Mouse (Mus musculus) retina, adult 2 months (tissue): ENCODE data around the gene Meltf.
A peak's percentile ranks its signal among the peaks of the same experiment; 100 is the strongest.

ENCODE experiments used
- DNase-seq: peaks from one replicate; pipeline ENCODE4 v3.0.0-alpha.2; 2012; ENCODE audit warnings: low read depth, low spot score

Gene Meltf

GRCm38 (mm10) chr16:31878573-31879257 is at the start of gene Meltf:
TSS of gene Meltf (plus strand) at chr16:31878810.
- DNase-seq, result peak; percentile 15

DNA sequence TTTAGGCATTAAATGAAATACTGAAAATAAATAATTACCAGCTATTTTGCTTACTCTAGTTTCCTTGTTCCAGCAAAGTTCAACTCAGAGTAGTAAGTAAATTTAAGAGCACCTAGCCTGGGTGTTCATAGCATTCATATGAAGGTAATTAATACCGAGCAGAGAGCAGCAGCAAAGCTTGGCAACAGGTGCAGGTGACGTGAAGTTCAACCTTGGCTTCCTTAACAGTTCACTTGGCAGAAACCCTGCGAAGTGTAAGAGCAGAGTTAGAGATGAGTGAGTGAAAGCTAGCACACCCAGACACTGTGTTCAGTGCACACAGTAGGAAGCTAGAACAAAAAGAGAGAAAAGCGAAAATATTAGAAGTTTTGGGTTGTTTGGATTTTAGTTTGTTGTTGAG is 47.9 kb upstream of the Meltf start:
- DNase-seq, result no peak

DNA sequence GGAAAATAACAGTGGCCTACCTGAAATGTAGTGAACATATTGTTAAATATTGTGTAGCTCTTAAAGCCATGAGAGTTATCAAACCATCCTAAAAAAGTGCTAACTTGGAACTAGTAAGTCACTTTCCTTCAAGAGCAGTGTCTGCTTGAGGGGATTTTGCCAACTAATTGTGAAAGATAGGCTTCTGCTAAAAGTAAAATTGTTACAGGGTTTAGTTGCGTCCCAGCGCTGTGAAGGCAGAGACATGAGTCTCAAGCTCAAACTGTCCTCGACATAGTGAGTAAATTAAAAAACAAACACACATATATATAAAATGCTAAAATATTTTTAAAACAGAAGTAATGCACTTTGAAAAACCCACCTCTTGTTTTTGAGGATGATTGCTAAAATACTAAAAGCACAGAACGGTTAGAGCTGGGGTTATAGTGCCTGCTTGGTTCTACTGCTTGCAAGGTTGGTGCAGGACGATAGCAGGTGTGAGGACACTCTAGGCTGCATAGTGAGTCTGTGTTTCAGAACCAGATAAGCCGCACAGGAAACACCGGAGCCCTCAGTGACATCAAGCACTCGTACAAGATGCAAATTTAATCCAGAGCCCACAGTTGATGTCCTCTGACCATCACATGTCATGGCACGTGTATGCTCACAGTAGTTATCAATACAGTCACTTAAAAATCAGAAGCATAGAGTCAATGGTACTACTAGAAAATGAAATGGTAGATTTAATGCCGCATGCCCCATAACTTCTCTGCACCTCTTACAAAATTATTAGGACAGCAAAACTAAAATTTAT is 45.8 kb upstream of the Meltf start:
- DNase-seq, result no peak

DNA sequence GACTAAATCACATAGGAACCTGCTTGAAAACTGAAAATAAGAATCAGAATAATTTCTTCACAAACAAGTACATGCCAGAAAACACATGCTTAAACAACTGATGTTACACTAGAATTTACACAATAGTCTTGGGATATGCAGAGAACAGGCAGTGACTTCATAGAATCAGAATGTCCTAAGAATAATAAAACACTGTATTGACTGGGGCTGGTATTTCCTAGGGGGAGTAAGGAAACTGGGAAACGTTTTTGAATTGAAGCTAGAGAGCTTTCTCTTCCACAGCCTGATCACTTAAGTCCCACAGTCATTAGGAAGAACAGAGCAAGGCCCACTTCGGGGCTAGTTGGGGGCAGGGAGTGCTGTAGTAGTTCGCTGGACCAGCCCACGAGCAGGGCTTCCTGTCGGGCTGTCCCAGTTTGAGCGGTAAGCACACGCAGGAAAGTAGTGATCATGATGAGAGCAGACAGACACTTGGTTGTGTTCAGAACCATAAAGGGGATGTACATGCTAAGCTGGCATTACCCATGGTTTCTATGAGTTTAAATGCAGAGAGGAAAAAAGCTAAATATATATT is 44.5 kb upstream of the Meltf start:
- DNase-seq, result no peak

GRCm38 (mm10) chr16:31834662-31835318 is 43.8 kb upstream of the Meltf start:
- DNase-seq, result no peak

GRCm38 (mm10) chr16:31837362-31837761 is 41.2 kb upstream of the Meltf start:
- DNase-seq, result no peak

DNA sequence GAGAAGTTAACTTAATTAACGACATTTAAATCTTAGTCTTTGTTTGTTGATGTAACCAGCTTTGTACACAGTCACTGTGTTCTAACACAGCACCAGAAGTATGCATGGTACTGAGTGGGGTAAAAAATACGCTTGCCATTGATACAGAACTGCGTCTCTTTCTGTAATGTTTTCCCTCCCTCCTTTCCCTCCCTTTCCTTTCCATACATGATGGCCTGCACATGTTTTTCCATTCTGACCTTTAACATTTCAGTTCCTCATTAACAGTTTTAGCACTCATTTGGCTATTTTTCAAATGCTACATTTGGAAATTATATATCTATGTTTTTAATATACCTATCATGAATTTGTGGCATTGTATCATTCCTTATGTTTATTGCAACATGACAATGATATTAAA is 34.4 kb upstream of the Meltf start:
- DNase-seq, result no peak

GRCm38 (mm10) chr16:31846763-31847162 is 31.8 kb upstream of the Meltf start:
- no peak for DNase-seq

GRCm38 (mm10) chr16:31863920-31864319 is 14.7 kb upstream of the Meltf start:
- DNase-seq, result no peak

DNA sequence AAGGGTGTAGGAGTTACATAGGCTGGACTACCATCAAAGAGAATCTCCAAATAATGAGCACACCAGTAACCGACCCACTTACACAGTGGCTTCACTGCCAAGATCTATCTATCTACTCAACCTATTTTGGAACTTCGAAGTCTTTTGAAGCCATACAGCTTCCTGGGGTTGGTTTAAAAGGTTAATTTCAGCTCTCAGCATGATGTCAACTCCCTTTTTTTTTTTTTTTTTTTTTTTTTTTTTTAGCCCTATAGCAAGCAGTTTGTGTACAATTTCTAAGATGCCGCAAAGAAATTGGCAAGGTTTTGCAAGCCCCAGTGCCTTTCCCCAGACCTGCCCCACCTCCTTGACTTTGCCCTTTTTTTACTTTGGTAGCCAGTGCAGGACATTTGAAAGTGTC is 13.4 kb upstream of the Meltf start:
- DNase-seq, result no peak

DNA sequence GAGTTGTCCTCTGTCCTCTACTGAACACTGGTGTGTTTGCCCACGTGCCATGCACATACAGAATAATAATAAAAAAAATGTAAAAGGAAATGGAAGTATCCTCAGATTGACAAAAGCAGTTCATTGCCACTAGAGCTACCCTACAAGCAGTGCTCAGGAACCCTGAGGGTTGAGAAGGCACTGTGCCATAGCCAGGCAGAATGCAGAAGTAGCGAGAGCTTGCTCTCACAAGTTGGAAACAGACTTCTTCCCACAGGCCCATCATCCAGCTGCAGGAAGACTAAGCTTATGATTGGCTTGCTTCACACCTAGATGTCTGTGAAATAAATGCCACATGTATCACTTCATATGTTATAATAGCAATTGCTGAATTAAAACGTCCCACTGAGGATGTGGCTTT is 11.7 kb upstream of the Meltf start:
- no peak for DNase-seq

DNA sequence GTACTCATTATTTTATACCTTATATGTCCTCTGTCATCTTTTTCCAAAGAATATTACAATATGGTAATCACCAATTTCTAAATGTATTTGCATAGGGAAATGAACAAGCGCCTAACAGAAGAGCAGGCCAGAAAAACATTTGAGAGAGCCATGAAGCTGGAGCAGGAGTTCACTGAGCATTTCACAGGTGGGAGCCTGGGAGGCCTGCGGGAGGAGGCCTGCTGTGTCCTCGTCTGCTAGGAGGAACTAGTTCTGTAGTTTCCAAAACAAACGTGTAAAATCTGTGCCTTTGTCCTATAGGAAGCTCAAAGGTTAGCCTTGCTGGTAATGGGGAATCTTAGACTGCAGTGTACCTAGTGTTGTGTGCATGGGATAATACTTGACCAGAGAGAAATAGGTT is 10.9 kb upstream of the Meltf start:
- DNase-seq, result no peak

DNA sequence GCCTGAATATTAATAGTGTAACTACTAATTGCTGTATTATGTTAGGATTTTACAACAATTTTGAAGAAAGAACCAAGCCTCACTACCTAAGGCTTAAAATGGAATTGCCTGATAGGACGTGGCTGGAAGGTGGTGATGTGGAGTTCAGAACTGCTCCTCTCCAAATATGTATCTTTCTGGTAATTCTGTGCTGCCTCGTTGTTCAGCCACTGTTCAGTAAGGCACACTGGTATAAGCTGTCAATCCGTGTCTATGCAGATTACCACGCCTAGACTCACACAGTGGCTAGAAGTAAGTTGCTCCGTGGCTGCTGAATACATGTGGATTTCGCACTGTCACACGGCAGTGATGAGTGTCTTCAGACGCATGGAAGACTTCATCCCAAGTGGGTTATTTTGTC is 4.9 kb upstream of the Meltf start:
- no peak for DNase-seq

DNA sequence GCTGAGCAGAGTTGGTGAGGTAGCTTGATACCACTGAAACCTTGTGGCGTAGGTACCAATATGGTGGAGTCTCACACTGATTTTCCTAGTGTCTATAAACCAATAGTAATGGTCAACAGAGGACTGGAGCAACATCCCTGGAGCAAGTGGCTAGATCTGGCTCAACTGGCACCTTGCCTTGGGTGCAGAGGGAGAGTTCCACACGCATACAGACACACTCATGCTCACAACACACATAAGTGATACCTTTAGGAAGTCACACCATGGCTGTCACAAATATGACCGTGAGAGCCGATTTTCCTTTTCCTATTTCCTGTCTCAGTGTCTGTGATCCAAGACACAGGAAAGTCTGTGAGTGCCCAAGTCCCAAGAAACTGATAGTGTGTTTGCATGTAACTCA is 3.2 kb upstream of the Meltf start:
- no peak for DNase-seq

DNA sequence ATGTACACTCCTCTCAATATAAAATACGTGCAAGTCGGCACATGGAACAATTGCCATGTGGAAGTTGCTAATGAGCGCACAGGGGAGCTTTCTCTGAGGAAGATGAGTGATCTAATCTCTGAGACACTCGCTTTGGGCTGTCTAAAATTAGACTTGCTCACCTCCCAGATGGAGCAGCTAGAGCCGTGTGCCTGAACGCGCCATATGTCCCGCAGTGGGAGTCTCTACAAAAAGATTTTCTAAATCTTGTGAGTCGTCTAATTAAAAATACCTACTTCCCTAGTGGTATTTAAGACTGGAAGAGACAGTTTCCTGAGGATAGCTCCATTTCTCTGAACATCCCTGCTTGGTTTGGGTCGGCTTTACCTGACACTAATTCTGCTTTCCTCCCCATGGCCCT is 2.2 kb upstream of the Meltf start:
- DNase-seq, result no peak

GRCm38 (mm10) chr16:31878052-31878451 is 558 bp upstream of the Meltf start:
- DNase-seq, result no peak

- DNase-seq, result no peak
These were observed 1.7 kb downstream of the Meltf start for GRCm38 (mm10) chr16:31880146-31880840.

- no peak for DNase-seq
These were observed 3.8 kb downstream of the Meltf start for GRCm38 (mm10) chr16:31882381-31882908.

DNA sequence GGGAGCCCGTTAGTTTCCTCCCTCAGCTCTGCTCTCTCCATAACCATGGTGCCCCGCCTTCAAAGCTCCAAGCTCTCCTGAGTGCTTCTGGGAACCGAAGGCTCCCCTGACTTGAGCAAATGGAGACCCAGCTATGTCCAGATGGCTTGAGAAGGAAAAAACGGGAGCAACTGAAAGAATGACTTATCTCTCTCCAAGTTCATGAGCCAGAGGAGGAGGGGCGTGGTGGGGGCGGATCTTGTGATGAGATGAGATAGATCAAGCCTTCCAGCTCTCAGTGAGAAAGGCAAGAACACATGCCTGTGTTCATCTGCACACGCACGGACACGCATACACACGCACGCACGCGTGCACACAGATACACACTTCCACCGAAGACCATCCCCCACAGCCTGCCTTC is 4.7 kb downstream of the Meltf start:
- DNase-seq, result no peak

GRCm38 (mm10) chr16:31883902-31884301 is 5.3 kb downstream of the Meltf start:
- DNase-seq, result no peak

- DNase-seq, result no peak
These were observed 12.3 kb downstream of the Meltf start for GRCm38 (mm10) chr16:31890907-31891306.
